Mouse (Mus musculus) hindlimb bud, embryonic 11.5 days (tissue): Measurements from ENCODE around the gene Apol7a.

Experiments used
- DNase-seq: peaks from one replicate; pipeline ENCODE4 v3.0.0-alpha.2; 2012; ENCODE audit warnings: low read depth, low spot score; ENCODE audit errors: extremely low spot score

Apol7a gene

DNA sequence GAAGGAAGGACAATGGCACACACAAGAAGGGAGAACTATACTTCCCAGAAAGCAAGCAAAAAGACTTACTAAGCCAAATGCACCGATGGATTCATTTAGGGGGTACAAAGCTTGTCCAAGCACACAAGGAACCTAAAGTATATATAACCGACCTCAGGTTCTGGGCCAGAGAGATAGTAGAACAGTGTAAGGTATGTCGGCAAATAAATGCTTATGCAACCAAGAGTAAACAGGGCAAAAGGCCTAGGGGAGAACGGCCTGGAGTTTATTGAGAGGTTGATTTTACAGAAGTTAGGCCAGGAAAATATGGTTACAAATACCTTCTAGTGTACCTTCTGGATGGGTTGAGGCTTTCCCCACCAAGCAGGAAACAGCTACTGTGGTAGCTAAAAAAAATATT lies 21.5 kb downstream of the Apol7a start:
- DNase-seq: no peak

DNA sequence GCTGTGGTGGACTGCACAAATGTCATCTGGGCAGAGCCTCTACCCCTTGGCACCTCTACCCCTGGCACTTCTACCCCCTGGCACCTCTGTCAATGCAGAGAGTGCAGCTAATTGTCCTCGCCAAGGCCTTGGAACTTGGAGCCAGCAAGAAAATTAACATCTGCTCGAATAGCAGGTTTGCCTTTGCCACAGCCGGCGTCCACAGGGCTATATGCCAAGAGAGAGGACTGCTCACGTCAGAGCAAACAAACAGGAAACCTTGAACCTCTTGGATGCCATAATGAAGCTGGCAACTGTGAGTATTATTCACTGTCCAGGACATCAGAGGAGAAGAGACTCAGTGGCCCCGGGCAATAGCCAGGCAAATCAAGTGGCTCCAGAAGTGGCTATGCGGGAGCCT lies 22.0 kb downstream of the Apol7a start:
- no peak for DNase-seq

GRCm38 (mm10) chr15:77370588-77370987 lies 28.3 kb downstream of the Apol7a start:
- no peak for DNase-seq

DNA sequence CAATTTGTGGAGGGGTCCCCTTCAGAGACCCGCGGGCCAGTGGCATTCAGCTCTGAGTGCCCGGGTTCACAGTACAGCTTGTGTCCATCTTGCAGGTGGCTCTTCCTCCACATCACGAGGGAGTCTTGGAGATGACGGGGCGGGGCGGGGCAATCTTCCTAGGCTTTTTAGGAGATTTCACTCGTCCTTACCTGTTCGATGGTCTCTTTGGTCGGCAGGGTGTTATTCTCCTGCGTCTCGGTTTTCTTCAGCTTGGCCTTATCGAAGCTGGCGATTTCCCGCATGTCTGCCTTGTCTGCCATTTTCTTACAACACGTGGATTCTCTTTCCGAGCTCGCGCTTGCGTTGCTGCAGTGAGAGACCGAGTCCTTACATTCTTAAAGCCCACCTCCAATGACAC lies 28.9 kb downstream of the Apol7a start:
- DNase-seq: no peak

- no peak for DNase-seq
Observed at GRCm38 (mm10) chr15:77368818-77369320, 30.0 kb downstream of the Apol7a start.

GRCm38 (mm10) chr15:77368148-77368547 lies 30.8 kb downstream of the Apol7a start:
- DNase-seq: peak; percentile 87

DNA sequence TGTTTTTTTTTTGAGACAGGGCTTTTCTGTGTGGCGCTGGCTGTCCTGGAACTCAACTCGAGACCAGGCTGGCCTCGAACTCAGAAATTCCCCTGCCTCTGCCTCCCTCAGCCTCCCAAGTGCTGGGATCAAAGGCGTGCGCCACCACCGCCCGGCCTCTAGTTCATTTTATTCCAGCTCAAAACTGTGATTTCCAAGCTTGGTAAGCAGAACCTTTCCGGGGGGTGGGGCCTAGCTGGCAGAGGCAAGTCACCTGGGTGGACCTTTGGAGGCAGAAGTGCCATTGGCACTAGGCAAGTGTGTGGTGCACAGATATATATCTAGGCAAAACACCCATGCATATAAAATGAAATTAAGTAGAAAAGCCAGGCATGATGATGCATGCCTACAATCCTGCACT lies 31.4 kb downstream of the Apol7a start:
- no peak for DNase-seq

DNA sequence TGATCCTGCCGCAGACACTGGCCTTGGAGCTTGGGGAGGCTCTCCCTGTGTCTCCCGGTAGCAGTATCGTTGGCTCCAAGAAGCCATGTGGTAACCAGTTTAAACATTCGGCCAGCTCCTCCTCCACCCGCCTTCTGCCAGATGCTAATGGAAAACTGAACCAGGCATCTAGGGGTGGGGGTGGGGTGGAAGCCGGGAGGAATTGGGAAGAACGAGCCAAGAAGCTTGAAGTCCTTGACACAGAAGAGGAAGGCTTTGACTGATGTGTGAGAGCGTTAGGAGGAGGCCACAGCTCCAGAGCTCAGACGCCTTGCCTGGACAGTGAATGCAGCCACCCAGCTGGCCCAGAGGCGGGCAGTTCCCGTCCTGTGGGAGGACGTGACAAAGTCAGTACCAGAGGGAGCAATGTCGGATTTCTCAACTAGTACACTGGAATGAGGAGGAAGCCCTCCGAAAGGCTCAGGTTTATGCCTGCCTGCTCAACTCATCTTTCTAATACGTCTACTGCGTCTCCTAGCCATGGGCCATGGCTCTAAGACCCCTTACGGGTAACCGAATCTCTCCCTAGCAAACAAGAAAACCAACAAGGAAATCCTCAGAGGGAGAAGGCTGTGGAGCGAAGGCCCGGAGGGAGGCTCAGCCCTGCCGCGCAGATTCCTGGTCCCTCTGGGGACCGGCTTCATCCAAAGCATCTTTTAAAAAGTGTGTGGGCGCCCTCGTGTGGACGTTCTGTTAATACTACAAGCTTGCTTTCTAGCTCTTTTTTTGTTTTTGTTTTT lies 32.0 kb downstream of the Apol7a start:
- peak; percentile 83 for DNase-seq

DNA sequence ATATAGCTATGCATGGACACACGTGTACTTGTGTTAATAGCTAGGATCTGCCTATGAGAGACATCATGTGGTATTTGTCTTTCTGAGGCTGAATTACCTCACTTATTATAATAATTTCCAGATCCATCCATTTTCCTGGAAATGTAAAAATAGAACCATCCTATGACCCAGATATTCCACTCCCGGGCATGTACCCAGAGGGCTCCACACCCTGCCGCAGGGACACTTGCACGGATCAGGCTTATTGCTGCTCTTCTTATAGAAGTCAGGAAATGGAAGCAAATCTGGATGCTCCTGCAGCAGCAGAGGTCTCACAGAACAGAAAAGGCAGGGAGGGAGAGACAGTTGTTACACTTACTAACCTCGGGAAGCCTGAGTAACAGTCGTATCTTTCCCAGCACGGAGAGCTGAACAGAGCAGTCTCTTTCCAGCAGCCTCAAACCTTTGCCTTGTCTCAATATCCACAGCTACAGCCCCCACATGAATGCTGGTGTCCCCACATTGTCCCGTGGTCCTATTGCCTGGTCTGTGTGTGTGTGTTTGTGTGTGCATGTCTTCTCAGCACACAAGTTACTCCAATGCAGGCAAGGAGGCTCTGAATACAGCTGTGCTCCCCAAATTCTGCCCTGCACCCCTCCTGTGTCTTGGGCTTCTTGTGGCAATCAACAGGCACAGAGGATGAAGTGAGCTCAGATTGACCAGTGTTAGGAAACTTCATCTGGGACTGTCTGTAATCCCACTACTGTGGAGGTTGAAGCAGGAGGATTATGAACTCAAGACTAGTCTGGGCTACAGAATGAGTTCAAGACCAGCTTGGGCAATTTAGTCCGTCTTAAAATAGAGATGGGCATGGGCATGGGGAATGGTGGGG lies 33.0 kb downstream of the Apol7a start:
- DNase-seq: no peak

- no peak for DNase-seq
Observed at GRCm38 (mm10) chr15:77364026-77364425, 34.9 kb downstream of the Apol7a start.

- no peak for DNase-seq
Observed at GRCm38 (mm10) chr15:77363578-77363977, 35.3 kb downstream of the Apol7a start.

DNA sequence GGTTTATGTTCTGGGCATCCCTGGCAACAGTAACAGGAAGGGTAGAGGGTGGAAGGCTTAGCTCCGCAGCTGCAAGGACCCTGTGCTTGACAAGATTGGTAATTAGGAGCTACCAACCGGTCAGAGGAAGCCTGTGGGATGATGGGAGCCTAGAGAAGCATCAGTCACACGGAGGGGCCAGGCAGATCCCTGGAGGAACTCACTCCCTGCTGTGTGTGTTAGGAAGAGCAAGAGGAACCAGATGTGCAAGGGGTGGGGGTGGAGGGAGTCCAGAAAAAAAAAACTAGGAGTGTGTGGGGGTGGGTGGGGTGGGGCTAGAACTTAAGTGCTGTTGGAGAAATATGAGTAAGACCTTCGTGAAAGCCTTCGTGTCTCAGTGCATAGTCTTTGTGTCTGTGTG lies 36.0 kb downstream of the Apol7a start:
- DNase-seq: no peak

DNA sequence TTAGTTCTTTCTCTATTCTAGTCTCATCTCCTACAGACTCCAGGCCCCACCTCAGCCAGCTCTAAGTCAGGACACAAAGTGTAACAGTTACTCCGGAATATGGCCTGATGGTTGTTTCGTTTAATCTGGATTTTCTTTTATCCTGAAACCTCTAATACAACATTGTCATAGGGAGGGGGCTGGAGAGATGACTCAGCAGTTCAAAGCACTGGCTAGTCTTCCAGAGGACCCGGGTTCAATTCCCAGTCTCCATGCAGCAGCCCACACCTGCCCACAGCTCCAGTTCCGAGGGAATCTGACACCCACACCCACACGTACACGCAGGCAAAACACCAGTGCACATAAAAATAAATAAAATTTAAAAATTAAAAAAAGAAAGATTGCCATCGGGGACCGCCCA lies 39.0 kb downstream of the Apol7a start:
- DNase-seq: no peak

DNA sequence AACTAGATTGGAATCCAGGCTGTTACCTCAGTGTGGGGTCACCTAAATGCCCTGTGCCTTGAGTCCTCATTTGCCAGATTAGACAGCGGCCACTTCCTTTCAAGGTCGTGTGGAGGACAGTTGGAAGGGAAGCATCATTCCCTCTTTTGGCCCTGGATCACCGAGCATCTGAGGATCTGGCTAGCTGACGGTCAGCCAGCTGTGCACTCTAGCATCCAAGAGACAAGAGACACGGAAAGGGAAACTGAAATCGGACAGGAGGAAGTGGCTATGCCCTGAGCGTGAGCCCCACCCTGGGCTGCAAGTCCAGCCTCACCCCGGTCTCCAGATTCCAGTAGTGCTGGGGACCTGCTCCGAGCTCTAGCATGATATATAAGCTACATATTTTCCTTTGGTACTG lies 39.4 kb downstream of the Apol7a start:
- DNase-seq: no peak

- DNase-seq: no peak
Observed at GRCm38 (mm10) chr15:77359084-77359483, 39.8 kb downstream of the Apol7a start.

GRCm38 (mm10) chr15:77358320-77359040 lies 40.4 kb downstream of the Apol7a start:
- peak; percentile 92 for DNase-seq

GRCm38 (mm10) chr15:77356248-77356810 lies 42.6 kb downstream of the Apol7a start:
- no peak for DNase-seq

DNA sequence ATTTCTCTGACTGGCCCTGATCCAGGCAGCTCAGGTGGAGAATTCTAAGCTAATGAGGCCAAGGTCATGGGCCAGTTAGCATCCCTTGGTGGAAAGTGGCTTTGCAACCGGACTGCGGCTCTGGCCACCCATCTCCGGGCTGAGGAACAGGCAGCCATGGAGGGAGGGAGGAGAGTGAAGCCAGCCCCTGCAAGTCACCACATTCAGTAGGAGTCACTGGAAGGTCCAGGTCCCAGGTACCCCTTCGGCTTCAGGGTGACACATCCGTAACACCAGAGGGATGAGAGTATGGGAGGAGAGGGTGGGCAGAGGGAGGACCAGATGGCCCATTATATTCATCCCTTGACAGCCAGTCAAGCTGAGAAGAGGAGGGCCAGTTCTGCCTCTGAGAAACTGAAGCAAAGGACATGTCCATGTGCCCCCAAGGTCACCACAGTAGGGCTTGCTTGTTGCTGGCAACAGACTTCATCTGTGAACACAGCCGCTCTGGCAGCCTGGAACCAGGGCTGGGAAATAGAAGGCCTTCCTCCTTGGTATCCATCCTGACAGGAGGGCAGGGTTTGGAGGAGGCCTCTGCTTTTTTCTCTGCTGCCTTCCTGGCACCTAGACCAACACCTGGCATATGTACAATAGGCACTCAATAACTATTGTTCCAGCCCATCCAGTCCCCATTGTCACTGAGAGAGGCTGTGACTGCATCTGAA lies 43.9 kb downstream of the Apol7a start:
- no peak for DNase-seq

DNA sequence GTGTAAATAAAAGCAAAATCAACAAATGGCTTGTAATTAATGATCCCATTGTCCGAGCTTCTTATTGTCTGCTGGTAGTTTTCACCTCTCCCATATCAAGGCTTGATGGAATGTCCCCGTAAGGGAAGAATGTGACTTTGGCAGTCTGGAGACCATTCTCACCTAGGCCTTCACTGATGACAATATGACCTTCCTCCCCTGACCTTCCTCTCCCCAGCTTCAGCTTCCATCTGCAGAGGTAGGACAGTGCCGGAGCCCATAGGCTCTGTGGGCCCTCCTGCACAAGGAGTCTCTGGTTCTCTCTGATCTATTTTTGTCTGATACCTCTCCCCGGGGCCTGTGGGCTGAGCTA lies 44.4 kb downstream of the Apol7a start:
- no peak for DNase-seq

GRCm38 (mm10) chr15:77353764-77354163 lies 45.1 kb downstream of the Apol7a start:
- DNase-seq: no peak

- DNase-seq: no peak
Observed at GRCm38 (mm10) chr15:77352863-77353262, 46.0 kb downstream of the Apol7a start.
